Mouse (Mus musculus) heart, adult 2 months (tissue): Measurements from ENCODE around the gene Shisa3. TPM values are rescaled to one million over a fixed set of nuclear protein-coding genes. Genes with fewer than 3 reads are reported as not detected.

ENCODE experiments used
- DNase-seq, 2 experiments: peaks; one replicate each; pipeline ENCODE4 v3.0.0; 2021
- H3K27ac ChIP-seq: fragments of 200-600 bp; 2 replicates; pipeline ENCODE4 v1.8.1; 2022
- H3K27me3 ChIP-seq: fragments of 200-500 bp; 2 replicates; pipeline ENCODE4 v1.6.1; 2012; ENCODE audit warnings: mild to moderate bottlenecking, low read length, inconsistent platforms, mixed read lengths; ENCODE audit not compliant: control insufficient read depth, insufficient read depth
- H3K36me3 ChIP-seq: fragments of 200-500 bp; 2 replicates; pipeline ENCODE4 v1.6.1; 2012; ENCODE audit warnings: low read length, inconsistent platforms; ENCODE audit not compliant: control insufficient read depth, insufficient read depth
- H3K4me1 ChIP-seq: fragments of 200-500 bp; 2 replicates; pipeline ENCODE4 v1.6.1; 2011; ENCODE audit warnings: low read length; ENCODE audit not compliant: control insufficient read depth, insufficient read depth
- H3K4me3 ChIP-seq: fragments of 200-600 bp; 2 replicates; pipeline ENCODE4 v1.8.1; 2022
- H3K79me2 ChIP-seq: fragments of 200-500 bp; replicated peaks from 2 replicates; pipeline ENCODE4 v1.6.1; 2012; ENCODE audit warnings: mild to moderate bottlenecking, inconsistent platforms, low read length, moderate library complexity, mixed read lengths; ENCODE audit not compliant: control insufficient read depth, insufficient read depth
- H3K9ac ChIP-seq: fragments of 200-500 bp; 2 replicates; pipeline ENCODE4 v1.6.1; 2012; ENCODE audit warnings: low read depth, mild to moderate bottlenecking, control low read depth, inconsistent platforms, low read length, mixed read lengths
- CTCF ChIP-seq: fragments of 200-600 bp; IDR thresholded peaks from 2 replicates; pipeline ENCODE4 v1.8.1; 2022; ENCODE audit warnings: antibody characterized with exemption, mild to moderate bottlenecking, moderate library complexity
- EP300 ChIP-seq: fragments of 200-500 bp; IDR thresholded peaks from 2 replicates; pipeline ENCODE4 v1.6.1; 2011; ENCODE audit warnings: low read depth, low read length, control low read depth; ENCODE audit not compliant: insufficient read depth
- POLR2A ChIP-seq: fragments of 200-500 bp; IDR thresholded peaks from 2 replicates; pipeline ENCODE4 v1.6.1; 2011; ENCODE audit warnings: mild to moderate bottlenecking, low read depth, low read length, control low read depth; ENCODE audit not compliant: insufficient read depth
- WGBS: fragments of 180-500 bp; shearing (Covaris S2); methylation state at CpG from one replicate; pipeline ENCODE4 v1.1.7; 2018; 5-methylcytosine and 5-hydroxymethylcytosine counted together
- intact Hi-C: fragments of 180-260 bp; cut with DNase I; formaldehyde crosslinking; loops from one replicate; pipeline ENCODE4 v1.15.1; 2025
- polyA plus RNA-seq: library from polyadenylated mRNA; depleted of rRNA; stranded (reverse); fragments of >200 nt; gene quantifications from 2 replicates; pipeline ENCODE4 v1.2.3, GENCODE M21; 2012
- total RNA-seq, 2 experiments: library from RNA; stranded (reverse); gene quantifications; 2 replicates each; pipeline ENCODE4 v1.2.3; 2021

The Shisa3 gene
- total and polyA plus RNA-seq, 3 experiments, result 0.59 to 1.2 (median 0.80) TPM

DNA sequence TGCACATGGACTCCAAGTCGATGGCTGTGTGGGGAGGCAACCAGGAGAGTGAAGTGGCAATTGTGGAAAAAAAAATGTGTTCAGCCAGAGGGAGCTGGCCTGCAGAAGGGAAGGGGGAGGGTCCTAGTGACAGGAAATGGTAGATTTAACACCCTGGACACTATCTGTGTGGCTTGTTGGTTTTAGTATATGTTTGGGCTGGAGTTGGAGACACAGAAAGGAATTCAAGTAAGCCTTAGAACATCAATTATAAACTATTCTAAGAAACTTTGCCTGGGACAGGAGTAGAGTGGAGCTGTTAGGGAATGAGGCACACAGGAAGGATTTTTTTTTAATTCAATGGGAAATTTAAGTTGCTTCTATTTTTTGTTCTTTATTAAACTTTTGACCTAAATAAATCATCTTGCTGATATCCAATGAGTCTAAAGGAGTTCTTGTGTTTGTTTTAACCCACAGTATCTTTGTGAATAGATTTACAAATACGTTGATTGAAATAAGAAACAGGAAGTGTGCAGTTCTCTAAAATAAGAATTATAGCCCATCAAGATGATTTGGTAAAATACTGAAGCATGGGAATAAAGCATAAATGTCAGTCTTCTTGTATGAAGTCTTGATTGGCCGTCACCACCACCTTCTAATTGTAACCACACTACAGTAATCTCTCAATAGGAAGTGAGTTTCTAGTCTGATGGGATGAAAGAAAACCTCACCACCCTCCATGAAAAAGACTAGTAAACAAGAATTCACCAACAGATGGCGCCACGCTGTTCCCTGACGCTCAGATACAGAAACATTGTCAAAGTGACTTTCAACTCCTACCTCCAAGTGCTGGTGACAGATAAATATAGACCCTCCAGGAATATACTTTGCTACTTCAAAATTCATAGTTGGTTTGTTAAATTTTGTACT, 27.7 kb upstream of the Shisa3 start:
- intact Hi-C loops, result loop anchor here (2.0 kb wide), 1 partner anchor 147 kb away; no protein-coding TSS in a partner anchor
- DNase-seq, result no peak
- Histone ChIP-seq H3K36me3 (no peaks in the 10 kb centered on the region), H3K79me2 (no peaks in the 10 kb centered on the region), H3K9ac (no peak overlapping the region), H3K4me1 (no peaks in the 10 kb centered on the region), H3K27me3 (no peaks in the 10 kb centered on the region), H3K4me3 (no peak overlapping the region), H3K27ac (no peak overlapping the region)
- WGBS, result 45% methylated on average over 6 of the region's 6 CpGs
- TF ChIP-seq CTCF, result peak; percentile 62
- no peak for TF ChIP-seq EP300
- no peak for TF ChIP-seq POLR2A

DNA sequence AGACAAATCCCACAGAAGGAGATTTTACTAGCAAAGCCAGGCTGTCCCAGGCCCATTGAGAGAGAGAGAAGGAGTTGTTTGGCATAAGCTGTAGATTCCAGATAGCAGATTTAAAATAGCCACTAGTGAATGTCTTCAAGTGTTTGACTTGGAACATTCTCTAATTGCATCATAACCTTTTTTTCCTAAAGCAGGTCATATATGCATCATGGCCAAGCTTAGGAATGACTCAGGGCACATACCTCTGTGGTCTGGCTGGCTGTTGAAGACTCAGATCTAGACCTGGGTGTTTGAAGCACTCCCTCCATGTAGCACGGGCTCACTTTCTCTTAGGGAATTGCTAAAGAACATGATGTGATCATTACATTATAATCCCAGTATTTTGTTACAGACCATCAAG, 12.6 kb upstream of the Shisa3 start:
- TF ChIP-seq CTCF (no peak), EP300 (no peak), POLR2A (no peak)
- no peak overlapping the region for H3K27ac ChIP-seq
- DNase-seq, result no peak
- no peaks in the 10 kb centered on the region for H3K79me2 ChIP-seq
- H3K4me3 ChIP-seq, result no peak overlapping the region
- H3K9ac ChIP-seq, result no peak overlapping the region
- no peaks in the 10 kb centered on the region for H3K27me3 ChIP-seq
- no peaks in the 10 kb centered on the region for H3K36me3 ChIP-seq
- H3K4me1 ChIP-seq, result no peaks in the 10 kb centered on the region
- intact Hi-C loops, result no loop called here
- 66% methylated on average over 1 of the region's 1 CpGs for WGBS

GRCm38 (mm10) chr5:67595629-67596028, 12.1 kb upstream of the Shisa3 start:
- no peaks in the 10 kb centered on the region for H3K4me1 ChIP-seq
- no peaks in the 10 kb centered on the region for H3K27me3 ChIP-seq
- WGBS, result 76% methylated on average over 7 of the region's 7 CpGs
- no peak for TF ChIP-seq POLR2A
- TF ChIP-seq CTCF, result no peak
- TF ChIP-seq EP300, result no peak
- no peaks in the 10 kb centered on the region for H3K79me2 ChIP-seq
- no peak overlapping the region for H3K27ac ChIP-seq
- DNase-seq, result no peak
- H3K4me3 ChIP-seq, result no peak overlapping the region
- intact Hi-C loops, result no loop called here
- no peaks in the 10 kb centered on the region for H3K36me3 ChIP-seq
- H3K9ac ChIP-seq, result no peak overlapping the region

DNA sequence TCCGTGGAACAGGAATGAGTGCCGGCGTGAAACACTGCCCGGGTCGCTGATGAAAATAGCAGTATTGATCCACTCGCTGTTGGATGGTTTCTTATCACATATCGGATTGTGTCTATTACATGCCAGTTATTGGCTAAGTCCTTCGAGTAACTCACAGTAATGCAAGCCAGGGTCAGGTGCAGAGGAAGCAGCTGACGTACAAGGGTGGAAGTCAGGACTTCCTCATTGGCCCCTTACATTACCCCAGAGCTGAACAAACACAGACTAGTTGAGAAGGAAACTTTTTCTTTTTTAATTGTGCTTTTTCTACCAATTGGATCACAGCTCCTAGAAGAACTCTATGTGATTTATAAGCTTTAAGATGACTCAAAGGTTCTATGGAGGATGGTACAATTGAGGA, 7.7 kb upstream of the Shisa3 start:
- intact Hi-C loops, result no loop called here
- Histone ChIP-seq H3K9ac (no peak overlapping the region), H3K79me2 (no peaks in the 10 kb centered on the region), H3K4me1 (no peaks in the 10 kb centered on the region), H3K27ac (no peak overlapping the region), H3K36me3 (no peaks in the 10 kb centered on the region), H3K27me3 (no peaks in the 10 kb centered on the region), H3K4me3 (no peak overlapping the region)
- DNase-seq, result no peak
- 73% methylated on average over 9 of the region's 9 CpGs for WGBS
- no peak for TF ChIP-seq EP300
- no peak for TF ChIP-seq POLR2A
- TF ChIP-seq CTCF, result no peak

GRCm38 (mm10) chr5:67605951-67606350, 1.7 kb upstream of the Shisa3 start:
- Histone ChIP-seq H3K27me3 (peaks cover 19% of the 10 kb centered on the region), H3K27ac (no peak overlapping the region), H3K4me1 (no peaks in the 10 kb centered on the region), H3K36me3 (no peaks in the 10 kb centered on the region), H3K4me3 (no peak overlapping the region), H3K79me2 (no peaks in the 10 kb centered on the region), H3K9ac (no peak overlapping the region)
- 46% methylated on average over 5 of the region's 5 CpGs for WGBS
- TF ChIP-seq CTCF, result no peak
- no peak for TF ChIP-seq EP300
- no peak for TF ChIP-seq POLR2A
- DNase-seq, result no peak
- intact Hi-C loops, result loop anchor here (5.0 kb wide), 2 partner anchors 74 to 121 kb away; no protein-coding TSS in a partner anchor
